Mouse (Mus musculus) regulatory T cell (primary cell): ENCODE measurements around the gene Card10.

Experiments used
- in situ Hi-C: fragments of 300-600 bp; cut with MboI, MseI; formaldehyde crosslinking; loops from one replicate; pipeline ENCODE4 v1.15.1; 2025; ENCODE audit warnings: high pct_unique_total_duplicates

Card10 gene

DNA sequence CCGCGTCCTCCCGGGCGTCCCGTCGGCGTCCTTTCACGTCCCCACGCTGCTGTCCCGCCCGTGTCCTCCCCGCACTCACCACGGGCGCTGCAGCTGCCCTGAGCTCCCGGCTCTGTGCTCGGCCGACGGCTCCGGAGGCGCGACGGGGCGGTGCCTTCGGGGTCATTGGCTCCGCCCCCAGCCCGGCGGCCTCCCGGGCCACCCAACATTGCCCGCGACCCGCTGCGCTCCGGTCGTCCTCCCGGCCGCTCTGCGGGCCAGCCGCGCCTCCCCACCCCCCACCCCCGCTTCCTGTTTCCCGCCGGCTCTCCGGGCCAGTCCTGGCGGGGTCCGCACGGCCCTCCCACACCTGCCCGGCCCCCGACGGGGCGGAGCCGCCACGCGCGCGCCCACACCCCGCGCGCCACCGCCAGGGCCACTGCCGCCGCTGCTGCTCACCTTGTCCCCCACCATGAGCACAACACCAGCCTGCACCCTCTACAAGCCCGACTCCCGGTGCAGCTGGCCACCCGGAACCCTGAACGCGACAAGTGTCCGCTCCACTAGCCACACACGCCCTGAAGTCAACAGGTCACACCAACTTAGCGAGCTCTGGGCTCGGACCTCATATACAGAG, at the start of gene Card10:
Gene Card10 (minus strand): TSS at position 267 of the 616 bp plus-strand sequence.
- in situ Hi-C loops = no loop called here

DNA sequence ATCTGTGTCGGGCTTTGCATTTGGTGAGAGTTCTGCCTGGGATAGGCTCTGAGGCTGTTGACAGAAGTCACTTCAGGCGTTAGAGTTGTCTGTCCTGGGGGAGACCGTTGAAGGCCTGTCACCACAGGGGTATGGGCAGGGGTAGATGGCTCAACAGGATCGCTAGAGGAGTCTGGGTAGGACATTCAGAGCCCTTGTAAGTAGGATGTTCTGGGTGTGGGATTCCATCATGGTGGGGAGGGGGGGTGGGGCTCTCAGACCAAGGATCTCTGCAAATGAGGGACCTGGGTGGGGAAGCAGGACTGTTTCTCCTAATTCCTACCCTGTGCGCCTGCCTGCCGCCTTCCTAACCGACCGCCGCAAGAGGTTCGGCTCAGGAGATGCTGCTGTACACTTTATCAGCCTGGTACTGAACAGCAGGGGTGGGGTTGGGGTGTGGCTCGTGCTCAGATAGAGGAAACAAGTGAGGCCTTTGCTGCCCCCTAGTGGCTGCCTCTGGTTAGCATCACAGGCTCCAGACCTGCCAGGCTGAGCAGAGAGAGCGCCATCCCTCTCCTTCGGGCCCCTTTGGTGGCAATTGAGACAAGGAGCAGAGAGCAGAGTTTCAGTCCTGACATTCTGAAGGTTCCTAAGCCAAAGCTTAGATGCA, 48.8 kb upstream of the Card10 start:
- in situ Hi-C loops = no loop called here

DNA sequence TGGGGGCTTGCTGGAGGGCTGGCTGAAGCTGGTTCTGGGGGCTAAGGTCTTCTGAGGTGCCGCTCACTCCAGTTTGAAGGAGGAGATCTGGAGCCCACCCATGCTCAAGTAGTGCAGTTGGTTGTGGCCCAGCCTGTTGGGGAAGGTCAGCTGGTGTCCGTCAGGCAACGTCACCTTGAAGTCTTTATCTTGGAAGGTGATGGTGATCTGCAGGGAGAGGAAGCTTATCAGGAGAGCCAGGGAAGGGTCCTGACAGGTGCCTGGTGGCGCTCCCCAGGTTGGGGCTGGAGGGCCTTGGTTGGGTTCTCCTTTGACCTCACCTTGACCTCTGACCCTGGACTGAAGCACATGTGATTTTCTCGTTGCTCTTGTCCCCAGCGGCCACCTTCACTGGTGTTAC, 48.1 kb upstream of the Card10 start:
- in situ Hi-C loops = no loop called here

DNA sequence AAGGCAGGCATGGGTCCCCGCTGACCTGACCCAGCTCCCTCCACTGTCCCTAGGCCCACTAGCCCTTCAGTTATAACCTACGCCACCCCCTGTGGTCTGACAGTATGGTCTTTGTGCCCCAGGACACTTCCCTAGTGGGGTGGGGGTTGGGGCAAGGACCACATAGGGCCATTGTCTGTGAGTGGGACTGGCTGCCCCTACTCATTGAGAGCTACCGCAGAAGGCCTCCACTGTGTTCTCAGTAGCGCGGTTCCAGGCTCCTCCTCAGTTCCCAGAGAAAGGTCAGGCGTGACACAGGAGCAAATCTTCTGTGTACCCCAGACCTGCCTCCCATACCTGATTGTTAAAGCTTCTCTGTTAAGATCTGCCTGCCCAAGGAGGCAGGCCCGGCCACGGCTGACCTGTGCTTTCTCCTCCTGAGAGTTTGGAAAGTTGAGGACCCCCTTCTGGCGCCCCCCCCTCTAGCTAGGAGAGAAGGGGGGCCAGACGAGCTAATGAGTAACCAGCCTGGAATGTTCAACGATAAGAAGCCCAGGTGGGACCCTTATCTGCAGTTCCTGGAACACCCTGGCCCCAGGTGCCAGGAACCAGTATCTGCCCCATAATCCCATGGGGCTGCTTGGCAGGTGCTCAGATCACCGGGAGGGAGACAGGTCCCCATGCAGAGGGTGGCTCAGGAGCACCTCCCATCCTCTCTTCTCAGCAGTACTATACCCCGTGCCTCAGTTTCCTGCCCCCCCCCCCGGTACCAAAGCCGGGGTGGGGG, 47.4 kb upstream of the Card10 start:
- in situ Hi-C loops = no loop called here

DNA sequence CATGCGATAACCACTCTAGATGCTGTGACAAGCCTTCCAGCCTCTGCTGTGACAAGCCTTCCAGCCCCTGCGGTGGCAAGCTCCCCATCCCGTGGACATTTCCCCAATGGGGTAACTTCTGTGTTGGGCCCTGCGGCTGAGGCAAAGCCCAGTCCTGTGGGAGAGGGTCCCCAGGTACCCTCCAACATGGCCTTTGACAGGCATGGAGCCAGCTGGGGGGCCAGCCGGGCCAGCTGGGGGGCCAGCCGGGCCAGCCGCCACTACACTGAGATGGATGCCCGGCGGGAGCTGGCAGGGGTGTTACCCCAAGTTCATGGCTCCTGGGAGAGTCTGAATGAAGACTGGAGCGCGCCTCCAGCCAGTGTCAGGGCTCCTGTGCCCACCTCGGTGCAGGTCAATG, 46.6 kb upstream of the Card10 start:
- in situ Hi-C loops = loop anchor here (5.0 kb wide), 1 partner anchor 227 kb away; no protein-coding TSS in a partner anchor

DNA sequence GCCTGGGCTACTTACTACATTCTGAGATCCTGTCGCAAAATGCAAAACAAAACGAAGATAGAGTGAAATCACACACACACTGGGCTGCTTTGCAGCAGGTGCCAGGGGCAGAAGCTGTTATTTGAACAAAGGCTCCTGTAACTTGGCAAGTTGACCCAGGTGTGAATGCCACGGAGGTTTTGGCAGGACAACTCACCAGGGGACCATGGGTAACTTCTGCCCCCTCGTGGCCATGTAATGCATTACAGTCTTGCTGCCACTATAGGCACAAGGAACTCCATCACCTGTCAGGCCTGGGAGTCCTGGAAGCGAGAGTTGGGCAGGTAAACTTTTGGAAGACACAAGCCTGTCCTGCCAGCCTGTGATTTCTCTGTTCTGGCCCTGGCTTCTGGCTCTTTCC, 45.6 kb upstream of the Card10 start:
- in situ Hi-C loops = loop anchor here (5.0 kb wide), 1 partner anchor 226 kb away; no protein-coding TSS in a partner anchor

DNA sequence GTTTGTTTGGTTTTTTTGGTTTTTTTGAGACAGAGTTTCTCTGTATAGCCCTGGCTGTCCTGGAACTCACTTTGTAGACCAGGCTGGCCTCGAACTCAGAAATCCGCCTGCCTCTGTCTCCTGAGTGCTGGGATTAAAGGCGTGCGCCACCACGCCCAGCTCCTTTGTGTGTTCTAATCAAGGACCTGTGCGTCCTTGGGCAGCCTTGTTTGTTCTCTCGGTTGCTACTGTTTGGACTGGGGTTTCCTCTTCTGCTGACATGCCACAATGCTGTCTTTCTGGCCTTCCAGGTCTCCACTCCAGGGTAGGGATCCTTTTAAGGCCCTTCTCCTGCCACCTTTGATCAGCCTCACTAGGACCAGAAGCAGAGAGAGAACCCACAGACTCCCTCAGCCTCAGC, 44.0 kb upstream of the Card10 start:
- in situ Hi-C loops = loop anchor here (5.0 kb wide), 1 partner anchor 225 kb away; no protein-coding TSS in a partner anchor

DNA sequence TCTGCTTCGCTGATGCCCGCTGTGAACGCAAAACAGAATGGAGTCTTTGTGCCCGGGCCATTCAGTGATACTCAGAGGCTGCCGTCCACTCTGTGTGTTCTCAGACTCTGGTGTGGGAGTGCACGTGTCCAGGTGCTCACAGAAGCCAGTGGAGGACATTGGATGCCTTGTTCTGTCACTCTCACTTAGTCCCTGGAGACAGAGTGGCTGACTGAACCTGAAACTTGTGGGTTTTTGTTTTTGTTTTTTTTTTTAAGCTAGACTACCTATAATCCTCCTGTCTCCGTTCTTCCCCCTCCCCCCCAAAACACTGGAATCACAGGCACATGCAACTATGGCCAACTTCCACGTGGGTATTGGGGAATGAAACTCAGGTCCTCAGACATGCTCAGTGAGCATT, 43.5 kb upstream of the Card10 start:
- in situ Hi-C loops = loop anchor here (5.0 kb wide), 1 partner anchor 224 kb away; no protein-coding TSS in a partner anchor

DNA sequence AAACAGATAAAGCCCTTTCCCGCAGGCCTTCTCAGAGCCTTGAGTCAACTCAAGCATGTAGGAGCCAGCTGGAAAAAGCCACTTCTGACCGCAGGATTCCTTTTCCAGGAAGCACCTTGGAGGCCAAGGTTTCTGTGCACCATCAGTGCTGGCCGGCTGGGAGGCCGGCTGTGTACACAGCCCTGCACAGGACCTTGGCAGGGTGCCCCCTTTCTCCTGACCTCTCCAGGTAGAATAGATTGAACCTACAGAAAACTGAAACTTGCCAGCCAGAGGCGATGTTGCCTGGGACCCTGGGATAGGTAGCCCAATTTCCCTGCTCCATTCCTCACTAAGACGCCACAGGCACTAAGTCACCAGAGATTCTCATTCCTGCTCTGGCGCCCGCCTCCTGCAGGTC, 43.0 kb upstream of the Card10 start:
- in situ Hi-C loops = loop anchor here (5.0 kb wide), 1 partner anchor 224 kb away; no protein-coding TSS in a partner anchor

DNA sequence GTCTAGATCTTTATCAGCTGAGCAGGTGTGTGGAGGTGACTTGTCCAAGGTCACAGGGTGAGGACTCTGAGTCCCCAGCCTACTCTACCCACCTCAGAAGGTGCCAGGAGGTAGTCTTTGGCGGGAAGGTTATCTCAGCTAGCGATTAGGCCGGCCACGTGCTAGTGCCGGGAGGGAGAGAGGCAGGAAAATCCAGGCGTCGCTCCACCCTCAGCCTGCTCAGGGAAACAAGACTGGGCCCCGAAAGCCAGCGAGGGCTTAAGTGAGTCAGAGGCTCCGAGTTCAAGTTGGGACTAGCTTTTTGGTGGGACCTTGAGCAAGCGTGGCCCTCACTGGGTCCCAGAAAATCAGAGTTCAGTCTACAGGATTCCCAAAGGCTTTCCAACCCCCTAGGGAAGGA, 42.5 kb upstream of the Card10 start:
- in situ Hi-C loops = loop anchor here (5.0 kb wide), 1 partner anchor 223 kb away; no protein-coding TSS in a partner anchor

DNA sequence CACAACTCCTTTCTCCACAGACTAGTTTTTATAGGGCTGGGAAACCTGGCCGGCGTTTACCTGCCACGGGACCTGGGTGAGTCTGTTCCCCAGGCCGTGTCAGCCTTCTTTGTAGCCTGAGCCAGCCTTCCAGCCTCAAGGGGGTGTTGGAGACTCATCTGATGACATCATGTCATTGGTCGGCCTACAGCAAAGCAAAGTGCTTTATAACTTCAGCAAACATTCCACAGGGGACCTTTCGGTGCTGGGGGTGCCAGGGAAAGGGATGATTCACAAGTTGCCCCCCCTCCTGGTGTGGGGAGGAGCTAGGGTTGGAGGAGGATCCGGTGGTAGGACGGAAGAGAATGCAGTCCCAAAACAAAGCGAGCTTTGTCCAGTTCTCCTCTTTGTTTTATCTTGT, 41.9 kb upstream of the Card10 start:
- in situ Hi-C loops = loop anchor here (5.0 kb wide), 1 partner anchor 222 kb away; no protein-coding TSS in a partner anchor

DNA sequence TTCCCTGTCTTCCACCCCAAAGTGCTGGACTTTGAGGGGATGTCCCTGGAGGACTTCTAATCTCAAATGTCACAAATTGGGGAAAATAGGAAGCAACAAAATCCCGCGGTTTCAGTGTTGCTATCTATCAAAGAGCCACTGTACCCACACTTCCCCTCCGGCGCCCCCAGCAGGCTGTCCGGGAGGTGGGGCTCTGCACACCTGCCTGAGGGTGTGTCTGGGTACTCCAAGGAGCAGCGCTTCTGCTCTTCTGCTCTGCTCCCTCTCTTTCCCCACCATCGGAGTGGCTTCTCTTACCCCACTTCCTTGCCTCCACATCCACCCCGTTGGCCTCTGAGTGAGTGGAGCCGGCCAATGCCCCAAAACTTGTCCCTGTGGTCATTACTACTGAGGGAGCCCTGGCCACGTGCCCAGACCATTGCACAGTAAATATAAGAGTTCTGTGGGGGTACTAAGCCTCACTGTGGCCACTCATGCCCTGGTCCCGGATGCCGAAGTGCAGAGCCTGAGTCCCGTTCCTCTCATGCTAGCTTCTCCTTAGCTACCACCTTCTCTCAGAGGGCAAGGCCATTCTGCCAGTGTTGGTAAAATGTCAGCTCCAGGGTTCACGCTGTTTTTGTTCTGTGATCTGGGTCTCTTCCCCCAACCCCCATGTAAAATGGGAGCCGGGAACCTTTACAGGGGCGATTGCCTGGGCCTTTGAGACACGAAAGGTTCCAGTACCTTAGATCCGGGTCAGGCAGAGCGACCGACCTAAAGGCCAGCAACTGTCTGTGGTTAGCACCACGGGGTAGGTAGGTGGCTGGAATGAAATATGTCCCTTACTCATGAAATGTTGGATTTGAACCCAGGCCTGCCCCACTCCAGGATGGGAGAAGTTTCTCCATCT, 41.0 kb upstream of the Card10 start:
- in situ Hi-C loops = no loop called here

DNA sequence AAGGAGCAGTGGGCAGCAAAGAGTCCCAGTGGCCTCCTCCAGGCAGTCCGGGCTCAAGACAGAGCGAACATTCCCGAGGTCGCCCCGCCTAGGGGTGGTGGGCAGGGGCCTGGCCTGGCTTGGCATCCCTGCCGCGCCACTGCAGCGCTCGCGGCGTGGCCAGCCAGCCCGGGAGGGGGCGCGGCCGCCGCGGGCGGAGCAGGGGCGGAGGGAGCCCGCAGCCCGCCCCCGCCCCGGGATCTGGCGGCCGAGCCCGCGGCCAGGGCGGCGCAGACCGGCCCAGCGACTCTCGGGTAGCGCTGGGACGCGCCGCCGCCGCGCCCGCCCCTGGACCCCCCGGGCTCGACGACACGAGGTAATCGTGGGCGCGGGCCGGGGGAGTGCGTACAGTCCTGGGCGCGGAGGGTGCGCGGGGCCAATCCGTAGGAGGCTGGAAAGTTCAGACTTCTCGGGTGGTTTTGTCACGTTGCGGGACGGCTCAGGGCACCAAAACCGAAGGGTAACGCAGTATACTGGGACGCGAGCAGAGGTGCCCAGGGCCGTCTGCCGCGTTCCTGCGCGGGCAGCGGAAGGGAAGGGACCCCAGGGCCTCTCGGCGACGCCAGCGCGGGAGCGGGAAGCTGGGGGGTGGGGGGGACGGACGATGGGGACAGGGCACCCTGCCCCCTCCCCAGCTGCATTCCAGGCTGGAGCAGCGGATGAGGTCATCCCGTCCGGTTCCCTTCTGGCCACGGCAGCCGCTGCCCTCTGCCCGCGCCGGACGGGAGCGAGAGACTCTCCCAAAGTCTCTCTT, 39.7 kb upstream of the Card10 start, which contains the start of gene Cdc42ep1:
Gene Cdc42ep1 (plus strand): TSS at position 254 of the 793 bp plus-strand sequence.
- in situ Hi-C loops = no loop called here

DNA sequence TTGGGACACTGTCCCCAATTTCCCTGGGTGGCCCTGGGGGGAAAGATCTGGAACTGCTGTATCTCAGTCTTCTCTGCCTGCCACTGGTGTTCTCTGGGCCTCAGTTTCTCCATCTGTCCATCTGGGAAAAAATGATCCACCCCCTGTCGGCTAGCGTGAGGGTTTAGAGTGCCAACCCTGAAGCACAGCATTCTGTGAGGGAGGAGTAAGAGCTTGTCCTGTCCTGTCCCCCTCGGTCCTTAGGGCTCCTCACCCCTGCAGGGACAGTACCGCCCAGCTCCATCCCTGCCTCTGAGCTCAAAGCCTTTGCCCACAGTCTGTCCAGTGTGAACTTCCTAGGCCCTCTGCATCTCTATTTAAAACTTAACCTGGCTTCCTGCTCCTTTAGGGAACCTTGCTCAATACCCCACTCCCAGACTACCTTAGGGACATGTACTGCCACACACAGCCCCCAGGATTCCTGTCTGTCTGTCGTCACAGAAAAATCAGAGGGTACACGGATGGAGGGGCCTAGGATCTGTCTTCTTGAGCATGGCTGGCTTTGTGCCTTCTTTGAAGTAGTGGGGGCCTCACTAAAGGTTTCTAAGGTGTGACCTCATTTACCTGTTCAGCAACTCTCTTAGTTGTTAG, 38.4 kb upstream of the Card10 start:
- in situ Hi-C loops = no loop called here

DNA sequence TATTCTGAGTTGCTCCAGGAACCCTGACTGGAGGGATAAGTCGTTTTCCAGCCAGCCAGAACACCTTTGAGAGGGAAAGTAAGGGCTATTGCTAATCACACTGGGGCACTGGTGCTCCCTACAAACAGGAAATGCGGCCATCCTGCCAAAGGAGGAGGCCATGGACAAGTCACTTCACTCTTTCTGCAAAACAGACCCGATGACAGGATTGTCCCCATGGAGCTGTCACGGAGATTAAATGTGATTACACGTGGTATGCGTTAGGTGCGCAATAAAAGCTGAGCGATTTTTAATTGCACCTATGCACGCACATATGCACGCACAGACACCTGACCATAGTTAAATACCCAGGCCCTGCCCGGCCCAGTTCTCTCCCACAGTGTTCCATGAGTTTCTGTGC, 37.9 kb upstream of the Card10 start:
- in situ Hi-C loops = no loop called here

DNA sequence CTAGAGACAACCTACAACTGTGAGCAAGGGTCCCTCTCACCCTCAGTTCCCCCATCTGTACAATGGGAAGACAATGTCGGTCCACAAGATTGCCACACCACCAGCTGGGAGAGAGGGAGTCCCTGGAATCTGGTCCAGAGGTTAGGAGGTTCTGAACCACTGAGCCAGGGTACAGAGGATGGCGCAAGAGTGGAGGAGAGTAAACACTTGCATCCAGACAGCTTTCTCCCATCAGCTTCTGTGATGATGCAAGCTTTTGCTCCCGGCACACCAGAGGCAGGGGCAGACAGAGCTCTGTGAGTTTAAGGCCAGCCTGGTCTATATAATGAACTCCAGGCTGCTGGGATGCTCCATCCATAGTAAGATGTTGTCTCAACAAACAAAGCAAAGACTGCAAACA, 37.4 kb upstream of the Card10 start:
- in situ Hi-C loops = no loop called here

DNA sequence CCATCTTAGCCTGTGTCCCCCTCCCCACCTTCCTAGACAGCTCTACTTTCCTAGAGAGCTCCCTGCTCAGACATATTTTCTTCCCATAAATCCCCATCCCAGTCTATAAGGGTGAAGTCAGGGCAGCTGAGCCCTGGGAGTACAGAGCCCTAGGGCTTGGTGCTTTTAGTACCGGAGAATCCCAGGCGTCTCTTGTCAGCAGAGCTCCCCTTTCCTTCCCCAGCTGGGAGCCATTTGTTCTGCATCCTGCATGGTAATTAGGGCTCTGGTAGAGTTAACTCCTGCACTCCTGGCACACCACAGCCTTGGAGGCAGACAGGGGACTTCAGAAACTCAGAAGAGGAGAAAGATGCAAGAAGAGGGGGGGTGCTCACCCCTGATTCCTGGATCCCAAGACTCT, 36.9 kb upstream of the Card10 start:
- in situ Hi-C loops = no loop called here

DNA sequence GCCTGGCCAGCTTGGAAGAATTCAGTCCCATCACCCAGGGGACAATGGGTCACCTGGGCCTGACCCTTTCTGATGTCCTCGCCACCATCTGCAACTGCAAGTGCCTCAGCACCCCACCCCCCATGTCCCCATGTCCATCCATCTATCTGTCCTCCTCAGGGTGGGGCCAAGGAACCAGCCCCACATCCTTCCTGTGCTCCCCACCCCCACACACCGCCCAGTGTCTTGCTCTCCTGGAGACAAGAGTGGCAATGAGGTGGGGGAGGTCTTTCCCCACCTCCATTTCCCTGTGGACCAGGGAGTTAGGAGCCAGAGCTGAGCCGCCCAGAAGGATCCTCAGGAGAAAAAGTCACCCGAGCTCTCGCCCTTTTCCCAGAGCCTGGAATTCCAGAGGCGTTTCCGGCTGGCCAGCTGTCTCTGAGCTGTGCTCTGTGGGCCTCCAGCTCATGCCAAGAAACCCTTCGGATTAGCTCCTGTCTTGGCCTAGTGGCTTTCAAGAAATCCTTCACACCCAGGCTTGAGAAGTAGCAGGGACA, 33.3 kb upstream of the Card10 start:
- in situ Hi-C loops = no loop called here

DNA sequence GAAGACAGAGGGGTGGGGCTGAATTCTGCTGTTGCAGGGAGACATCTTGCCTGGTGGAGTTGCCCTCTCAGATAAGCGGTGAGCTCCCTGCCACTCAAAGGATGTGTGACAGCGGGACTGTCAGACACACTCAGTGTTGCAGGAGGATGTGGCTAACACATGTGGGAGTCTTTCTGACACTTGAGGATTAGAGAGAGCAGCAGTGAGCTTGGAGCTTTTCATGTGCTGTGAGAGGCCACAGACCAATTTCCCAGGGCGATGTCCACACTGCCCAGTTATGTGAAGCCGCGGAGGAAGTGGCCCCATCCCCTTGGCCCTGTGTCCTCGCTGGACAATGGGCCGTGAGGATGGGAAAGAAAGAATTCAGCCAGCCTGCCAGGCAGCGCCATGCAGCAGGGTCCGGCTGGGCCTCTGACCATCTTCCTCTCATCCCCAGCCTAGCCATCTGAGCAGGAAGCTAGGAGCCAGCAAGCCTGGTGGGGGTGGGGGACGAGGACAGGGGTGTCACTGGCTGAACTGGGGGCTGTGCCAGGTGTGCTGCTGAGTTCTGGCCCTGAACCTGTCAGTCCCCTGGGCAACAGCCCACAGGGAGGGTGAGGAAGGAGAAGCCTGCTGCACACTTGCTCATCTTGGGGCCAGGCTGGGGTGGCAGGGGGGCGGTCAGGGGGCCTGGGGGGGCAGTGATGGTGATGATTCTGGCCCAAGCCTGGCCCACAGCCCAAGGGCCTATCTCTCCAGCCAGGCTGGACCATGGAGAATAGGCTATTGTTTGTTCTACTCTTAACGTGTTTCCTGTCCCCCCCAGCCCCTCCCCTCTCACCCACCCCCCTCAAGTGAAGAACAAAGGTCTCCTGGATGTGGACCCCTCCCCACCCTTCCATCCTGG, 32.6 kb upstream of the Card10 start:
- in situ Hi-C loops = no loop called here
